Mouse (Mus musculus) ovary, postnatal 14 days (tissue): Measurements from ENCODE around the gene Pom121.

Source experiments
- DNase-seq: peaks from one replicate; pipeline ENCODE4 v3.0.0; 2022; ENCODE audit warnings: low spot score

Gene Pom121

DNA sequence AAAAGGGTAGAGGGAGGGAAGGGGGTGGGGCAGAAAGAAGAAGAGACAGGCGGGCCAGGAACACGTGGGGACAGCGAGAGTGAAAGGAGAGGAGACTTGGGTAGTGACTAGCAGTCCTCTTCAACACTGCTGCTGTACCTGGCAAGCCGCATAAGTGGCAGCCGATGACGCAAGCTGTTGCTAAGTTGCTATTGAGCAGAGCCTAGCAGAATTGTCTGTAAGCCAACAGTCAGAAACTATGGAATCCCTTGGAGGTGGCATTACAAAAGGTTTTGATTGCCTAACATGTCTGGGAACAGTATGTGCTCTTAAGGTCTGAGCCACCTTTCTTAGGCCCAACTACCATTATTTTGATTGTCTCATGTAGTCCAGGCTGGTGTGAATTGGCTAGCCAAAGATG is 26.0 kb downstream of the Pom121 start:
- DNase-seq = no peak

DNA sequence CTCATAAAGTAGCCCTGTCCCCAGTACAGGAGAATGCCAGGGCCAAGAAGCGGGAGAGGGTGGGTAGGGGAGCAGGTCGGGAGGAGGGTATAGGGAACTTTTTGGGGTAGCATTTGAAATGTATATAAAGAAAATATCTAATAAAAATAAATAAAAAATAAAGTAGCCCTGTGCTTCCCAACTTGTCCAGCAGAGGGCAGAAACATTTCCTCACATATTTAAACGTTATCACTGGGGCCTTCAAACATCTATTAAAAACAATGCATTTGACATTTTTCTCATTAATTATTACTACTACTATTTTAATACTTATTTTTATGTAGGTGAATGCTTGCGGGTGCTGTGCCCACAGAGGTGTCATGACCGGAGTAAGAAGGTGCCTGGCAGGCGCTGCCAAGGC is 26.5 kb downstream of the Pom121 start:
- no peak for DNase-seq

GRCm38 (mm10) chr5:135363540-135363939 is 30.8 kb downstream of the Pom121 start:
- DNase-seq = no peak

DNA sequence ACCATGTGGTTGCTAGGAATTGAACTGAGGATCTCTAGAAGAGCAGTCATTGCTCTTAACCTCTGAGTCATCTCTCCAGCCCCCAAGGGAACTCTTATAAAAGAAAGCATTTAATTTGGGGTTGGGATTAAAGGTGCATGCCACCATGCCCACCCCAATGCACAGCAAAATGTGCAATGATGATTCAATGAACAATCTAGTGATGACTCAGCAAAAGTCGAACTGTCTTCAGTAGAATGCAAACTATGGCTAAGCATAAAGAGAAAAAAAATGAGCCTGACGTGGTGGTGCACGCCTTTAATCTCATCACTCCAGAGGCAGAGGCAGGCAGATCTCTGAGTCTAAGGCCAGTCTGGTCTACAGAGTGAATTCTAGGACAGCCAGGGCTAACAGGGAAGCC is 31.8 kb downstream of the Pom121 start:
- no peak for DNase-seq

DNA sequence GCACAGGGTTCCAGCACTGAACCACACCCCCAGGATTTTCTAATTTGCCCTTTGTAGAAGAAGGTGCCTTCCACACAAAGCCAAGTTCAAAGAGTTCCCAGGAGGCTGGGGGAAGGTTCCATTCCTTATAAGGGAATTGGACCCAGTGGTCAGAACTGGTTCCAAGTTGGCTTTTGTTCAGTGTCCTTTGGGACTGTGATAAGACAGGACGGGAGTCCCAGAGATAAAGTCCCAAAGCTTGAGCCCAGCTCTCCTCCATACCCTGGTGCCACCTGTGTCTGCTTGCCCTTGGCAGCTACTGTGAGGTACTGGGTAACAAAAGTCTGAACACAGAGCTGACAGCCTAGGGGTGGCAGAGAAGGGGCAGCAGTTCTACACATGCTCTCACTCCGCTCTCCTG is 34.6 kb downstream of the Pom121 start:
- no peak for DNase-seq

- DNase-seq = no peak
These were observed 36.8 kb downstream of the Pom121 start for GRCm38 (mm10) chr5:135357556-135357955.

GRCm38 (mm10) chr5:135356090-135356489 is 38.3 kb downstream of the Pom121 start:
- no peak for DNase-seq

GRCm38 (mm10) chr5:135353564-135353963 is 40.8 kb downstream of the Pom121 start:
- DNase-seq = no peak

GRCm38 (mm10) chr5:135352995-135353394 is 41.4 kb downstream of the Pom121 start, which contains the start of gene Trim50:
TSS of gene Trim50 (plus strand) at chr5:135353295.
- DNase-seq = no peak

- no peak for DNase-seq
These were observed 42.7 kb downstream of the Pom121 start for GRCm38 (mm10) chr5:135351606-135352005.

DNA sequence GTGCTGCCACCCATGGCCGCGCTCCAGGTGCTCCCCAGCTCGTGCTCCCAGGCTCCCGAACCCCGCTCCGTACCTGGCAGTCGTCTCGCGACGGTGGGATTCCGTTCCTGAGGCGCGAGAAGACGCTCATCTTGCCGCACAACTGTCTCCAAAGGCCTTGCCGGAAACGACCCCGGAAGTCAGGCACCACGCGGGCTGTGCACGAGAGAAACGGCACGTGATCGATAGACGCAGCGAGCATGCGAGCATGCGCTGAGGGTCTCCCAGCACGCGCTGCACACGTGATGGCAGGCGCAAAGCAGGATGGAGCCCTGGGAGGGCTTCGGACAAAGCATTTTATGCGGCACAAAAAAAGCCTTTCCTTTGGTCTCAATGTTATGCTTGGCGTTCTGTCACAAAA is 44.5 kb downstream of the Pom121 start, which contains the start of gene Fkbp6:
Gene Fkbp6, minus strand, starts transcription at position 183 of the 400 bp plus-strand sequence.
- no peak for DNase-seq

- DNase-seq = no peak
These were observed 46.8 kb downstream of the Pom121 start for GRCm38 (mm10) chr5:135347511-135348011.

DNA sequence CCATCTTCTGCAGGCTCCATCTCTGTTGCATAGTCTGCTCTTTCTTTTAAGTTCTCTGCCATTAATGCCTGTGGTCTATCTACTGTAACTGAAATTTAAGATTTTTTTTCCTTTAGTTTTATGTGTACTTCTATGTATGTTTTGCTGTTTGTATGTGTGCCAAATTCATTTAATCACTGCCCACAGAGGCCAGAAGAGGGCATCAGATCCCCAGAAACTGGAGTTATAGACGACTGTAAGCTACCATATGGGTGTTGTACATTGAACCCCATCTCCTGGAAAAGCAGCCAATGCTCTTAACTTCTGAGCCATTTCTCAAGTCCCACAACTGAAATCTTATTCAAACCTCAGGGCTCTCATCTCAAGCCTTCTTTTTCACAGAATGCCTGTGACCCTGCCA is 47.9 kb downstream of the Pom121 start:
- DNase-seq = no peak

- no peak for DNase-seq
These were observed 48.4 kb downstream of the Pom121 start for GRCm38 (mm10) chr5:135345989-135346388.

- no peak for DNase-seq
These were observed 56.8 kb downstream of the Pom121 start for GRCm38 (mm10) chr5:135337575-135337974.

DNA sequence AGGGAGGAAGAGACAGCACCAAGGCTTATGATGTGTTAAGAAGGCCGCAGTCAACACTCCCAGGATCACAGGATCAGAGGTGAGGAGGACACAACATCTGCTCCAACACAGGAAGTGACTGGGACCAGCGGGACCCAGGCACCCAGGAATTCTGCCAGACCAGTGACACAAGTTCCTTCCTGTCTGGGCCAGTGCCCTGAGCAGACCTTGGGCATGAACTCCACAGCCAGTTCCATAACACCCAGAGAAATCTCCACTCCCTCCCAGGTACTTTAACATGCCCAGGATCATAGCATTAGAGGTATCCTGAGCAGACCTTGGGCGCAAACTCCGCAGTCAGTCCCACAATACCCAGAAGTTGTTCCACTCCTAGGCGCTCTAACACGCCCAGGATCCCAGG is 63.2 kb downstream of the Pom121 start:
- DNase-seq = no peak

- DNase-seq = no peak
These were observed 64.1 kb downstream of the Pom121 start for GRCm38 (mm10) chr5:135330201-135330600.

- DNase-seq = no peak
These were observed 64.9 kb downstream of the Pom121 start for GRCm38 (mm10) chr5:135329471-135329870.
